Mouse (Mus musculus) forebrain, embryonic 14.5 days (tissue): ENCODE results near the gene Phc2. TPM values are rescaled to one million over a fixed set of nuclear protein-coding genes. Genes with fewer than 3 reads are reported as not detected.
A peak's percentile ranks its signal among the peaks of the same experiment; 100 is the strongest.

ENCODE experiments used
- ATAC-seq: fragments of 200-750 bp; cut with Nextera tagmentation; 2 replicates; pipeline ENCODE4 v1.8.0; 2017; ENCODE audit warnings: mild to moderate bottlenecking, moderate library complexity
- DNase-seq: peaks from one replicate; pipeline ENCODE4 v3.0.0-alpha.2; 2015; ENCODE audit warnings: low spot score
- H3K27ac ChIP-seq: fragments of 300-500 bp; sonication (generic); 2 replicates; pipeline ENCODE4 v1.5.1; 2014; ENCODE audit warnings: low read depth, mild to moderate bottlenecking, control low read depth, low read length, moderate library complexity
- H3K27me3 ChIP-seq: fragments of 300-500 bp; sonication (generic); replicated peaks from 2 replicates; pipeline ENCODE4 v1.6.1; 2014; ENCODE audit warnings: low read length, control low read depth, mixed read lengths; ENCODE audit not compliant: control insufficient read depth, insufficient read depth
- H3K36me3 ChIP-seq: fragments of 300-500 bp; sonication (generic); 2 replicates; pipeline ENCODE4 v1.6.1; 2014; ENCODE audit warnings: low read length, control low read depth; ENCODE audit not compliant: control insufficient read depth, insufficient read depth
- H3K4me1 ChIP-seq: fragments of 300-500 bp; sonication (generic); 2 replicates; pipeline ENCODE4 v1.6.1; 2014; ENCODE audit warnings: antibody characterized with exemption, low read length, control low read depth; ENCODE audit not compliant: control insufficient read depth, insufficient read depth
- H3K4me2 ChIP-seq: fragments of 300-500 bp; sonication (generic); 2 replicates; pipeline ENCODE4 v1.6.1; 2014; ENCODE audit warnings: mild to moderate bottlenecking, control low read depth, low read length
- H3K4me3 ChIP-seq: fragments of 300-500 bp; sonication (generic); 2 replicates; pipeline ENCODE4 v1.5.1; 2014; ENCODE audit warnings: low read depth, low read length, control low read depth
- H3K9ac ChIP-seq: fragments of 300-500 bp; sonication (generic); 2 replicates; pipeline ENCODE4 v1.6.1; 2014; ENCODE audit warnings: mild to moderate bottlenecking, low read length, control low read depth, moderate library complexity
- H3K9me3 ChIP-seq: fragments of 300-500 bp; sonication (generic); replicated peaks from 2 replicates; pipeline ENCODE4 v1.6.1; 2016; ENCODE audit warnings: low read length, control low read depth, mixed read lengths; ENCODE audit not compliant: control insufficient read depth
- WGBS: fragments of 180-500 bp; shearing (Covaris S2); extraction: QIAGEN DNeasy Blood & Tissue Kit; methylation state at CpG from one replicate; pipeline ENCODE4 v1.1.7; 2014; 5-methylcytosine and 5-hydroxymethylcytosine counted together
- polyA plus RNA-seq: library from polyadenylated mRNA; unstranded; fragments of >200 nt; fragmentation: Nextera tagmentation; extraction: Ambion mirVana; gene quantifications from 2 replicates; pipeline ENCODE4 v1.2.1, GENCODE M21; 2014

Gene Phc2
- polyA plus RNA-seq, 1 experiment from 2014 or later = 35.3 TPM

DNA sequence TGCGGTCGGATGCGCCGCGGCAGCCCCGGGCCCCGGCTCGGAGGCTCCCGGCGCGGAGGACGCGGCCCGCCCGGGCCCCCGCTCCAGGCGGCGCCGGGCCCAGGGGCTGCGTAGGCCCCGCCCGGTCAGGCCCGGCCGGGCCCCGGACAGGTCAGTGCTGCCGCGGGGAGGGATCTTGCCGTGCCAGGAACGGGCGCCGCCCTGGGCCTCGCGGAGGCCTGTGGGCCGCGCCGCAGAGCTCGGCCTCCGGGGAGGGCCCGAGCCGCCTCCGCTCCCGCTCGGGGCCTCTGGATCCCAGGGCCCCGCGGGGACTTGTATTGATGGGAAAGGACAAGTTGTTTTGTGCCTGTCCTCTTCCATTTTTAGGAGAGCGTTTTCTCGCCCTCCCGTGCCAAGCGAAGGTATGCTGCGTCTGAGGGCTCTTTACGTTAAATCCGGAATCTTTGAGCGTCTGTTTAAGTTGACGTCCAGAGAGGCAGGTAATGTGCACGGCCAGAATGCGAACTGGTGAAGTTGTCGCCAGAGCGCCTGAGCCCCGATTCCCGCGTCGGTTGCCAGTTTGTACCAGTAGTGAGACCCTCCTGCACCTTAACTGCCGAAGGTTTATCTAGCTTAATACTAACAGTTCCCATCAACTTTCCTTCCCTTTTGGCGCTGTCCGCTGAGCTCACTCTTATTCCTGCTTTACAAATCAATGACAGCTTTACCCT is 73.4 kb downstream of the Phc2 start:
- under 1% methylated on average over 50 of the region's 65 CpGs for WGBS
- no peak for DNase-seq

GRCm38 (mm10) chr4:128728431-128728851 is 73.9 kb downstream of the Phc2 start:
- Histone ChIP-seq H3K4me1 (peaks cover 48% of the 10 kb centered on the region), H3K27ac (peak overlapping the region; percentile 95), H3K4me2 (peak overlapping the region; percentile 73), H3K9me3 (no peaks in the 10 kb centered on the region), H3K4me3 (peak overlapping the region; percentile 99), H3K36me3 (peaks cover 15% of the 10 kb centered on the region; the same call in 1 of the 2 replicates), H3K9ac (peak overlapping the region; percentile 100), H3K27me3 (no peaks in the 10 kb centered on the region)
- ATAC-seq (no peak), DNase-seq (no peak)
- 2% methylated on average over 5 of the region's 5 CpGs for WGBS

More for the DNA sequence above, 73.4 kb downstream of the Phc2 start:
- Histone ChIP-seq H3K9me3 (no peaks in the 10 kb centered on the region), H3K27me3 (no peaks in the 10 kb centered on the region), H3K27ac (peak overlapping the region; percentile 95), H3K9ac (peak overlapping the region; percentile 100), H3K4me1 (peaks cover 43% of the 10 kb centered on the region), H3K4me2 (peak overlapping the region; percentile 73), H3K36me3 (peaks cover 13% of the 10 kb centered on the region; the same call in 1 of the 2 replicates), H3K4me3 (peak overlapping the region; percentile 99)
- ATAC-seq = peak; percentile 41; the same call in 1 of the 2 replicates

DNA sequence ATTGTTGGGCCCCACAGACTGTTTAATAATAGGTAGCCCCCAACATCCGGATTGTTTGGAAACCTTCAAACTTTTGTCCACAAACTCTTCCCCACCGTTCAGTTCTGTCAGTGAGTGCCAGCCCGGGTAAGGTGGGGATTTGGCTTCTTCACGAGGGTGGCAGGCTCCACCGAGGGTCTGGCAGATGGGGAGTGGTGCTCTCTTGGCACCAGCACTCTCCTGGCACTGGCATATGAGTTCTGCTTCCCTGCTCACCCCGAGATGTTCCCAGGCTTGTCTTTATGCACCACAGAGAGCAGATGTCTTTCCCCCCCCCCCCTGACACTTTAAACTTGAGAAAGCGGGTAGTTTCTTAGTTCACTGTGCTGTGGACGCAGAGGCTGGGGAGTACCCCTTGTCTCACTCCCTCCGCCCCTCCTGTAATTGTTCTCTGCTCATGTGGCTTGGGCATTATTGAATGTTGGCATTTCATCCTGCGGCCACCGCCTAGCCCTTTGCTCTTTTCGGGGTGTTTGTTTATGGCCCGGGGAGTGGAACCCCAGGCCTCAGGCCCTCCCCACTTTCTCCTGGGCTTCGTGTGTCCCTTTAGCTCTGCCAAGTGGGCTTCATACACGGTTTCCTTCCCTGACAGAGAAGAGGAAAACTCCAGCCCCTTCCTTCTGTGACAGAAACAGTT is 74.7 kb downstream of the Phc2 start:
- peak overlapping the region; percentile 95 for H3K27ac ChIP-seq
- no peaks in the 10 kb centered on the region for H3K9me3 ChIP-seq
- peak overlapping the region; percentile 100 for H3K9ac ChIP-seq
- peaks cover 21% of the 10 kb centered on the region; the same call in 1 of the 2 replicates for H3K36me3 ChIP-seq
- no peaks in the 10 kb centered on the region for H3K27me3 ChIP-seq
- 2% methylated on average over 15 of the region's 15 CpGs for WGBS
- peak; percentile 65 for ATAC-seq
- H3K4me1 ChIP-seq = peaks cover 48% of the 10 kb centered on the region
- H3K4me2 ChIP-seq = peak overlapping the region; percentile 73
- peak overlapping the region; percentile 99 for H3K4me3 ChIP-seq
- DNase-seq = peak; percentile 86

DNA sequence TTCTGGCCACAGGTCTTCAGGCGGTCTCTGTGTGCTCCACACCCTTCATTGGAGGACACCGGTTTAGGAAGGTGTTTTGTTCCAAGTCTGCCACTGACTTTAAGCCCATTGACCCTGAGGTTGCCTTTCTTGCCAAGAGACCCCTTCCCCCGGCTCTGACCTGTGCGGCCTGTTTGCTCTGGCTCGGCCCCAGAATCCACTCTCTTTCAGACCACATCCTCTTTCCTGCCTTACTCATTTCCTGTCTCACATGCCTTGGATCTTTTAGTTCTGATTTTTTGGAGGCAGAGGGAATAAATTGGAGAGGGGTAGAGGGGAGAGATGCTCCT is 75.2 kb downstream of the Phc2 start:
- peak overlapping the region; percentile 100 for H3K9ac ChIP-seq
- H3K9me3 ChIP-seq = no peaks in the 10 kb centered on the region
- 19% methylated on average over 5 of the region's 5 CpGs for WGBS
- H3K4me2 ChIP-seq = peak overlapping the region; percentile 73
- H3K4me3 ChIP-seq = peak overlapping the region; percentile 99
- no peaks in the 10 kb centered on the region for H3K27me3 ChIP-seq
- H3K4me1 ChIP-seq = peaks cover 51% of the 10 kb centered on the region
- DNase-seq (no peak), ATAC-seq (no peak)
- H3K27ac ChIP-seq = peak overlapping the region; percentile 45
- peaks cover 23% of the 10 kb centered on the region; the same call in 1 of the 2 replicates for H3K36me3 ChIP-seq

- H3K4me2 ChIP-seq = peak overlapping the region; percentile 73
- H3K27me3 ChIP-seq = no peaks in the 10 kb centered on the region
- DNase-seq (no peak), ATAC-seq (no peak)
- peak overlapping the region; percentile 99 for H3K4me3 ChIP-seq
- peak overlapping the region; percentile 45; the same call in 1 of the 2 replicates for H3K27ac ChIP-seq
- peaks cover 57% of the 10 kb centered on the region for H3K4me1 ChIP-seq
- peak overlapping the region; percentile 100 for H3K9ac ChIP-seq
- 38% methylated on average over 6 of the region's 6 CpGs for WGBS
- peaks cover 27% of the 10 kb centered on the region; the same call in 1 of the 2 replicates for H3K36me3 ChIP-seq
- H3K9me3 ChIP-seq = no peaks in the 10 kb centered on the region
Observed at GRCm38 (mm10) chr4:128730271-128730670, 75.8 kb downstream of the Phc2 start.

- H3K9ac ChIP-seq = no peak overlapping the region
- H3K4me1 ChIP-seq = peaks cover 75% of the 10 kb centered on the region
- peak overlapping the region; percentile 45; the same call in 1 of the 2 replicates for H3K4me2 ChIP-seq
- no peak for ATAC-seq
- H3K27ac ChIP-seq = peak overlapping the region; percentile 48; the same call in 1 of the 2 replicates
- H3K27me3 ChIP-seq = no peaks in the 10 kb centered on the region
- H3K9me3 ChIP-seq = no peaks in the 10 kb centered on the region
- H3K36me3 ChIP-seq = peaks cover 31% of the 10 kb centered on the region; the same call in 1 of the 2 replicates
- DNase-seq = no peak
- no peak overlapping the region for H3K4me3 ChIP-seq
- WGBS = 50% methylated on average over 5 of the region's 5 CpGs
Observed at GRCm38 (mm10) chr4:128732794-128733193, 78.3 kb downstream of the Phc2 start.

DNA sequence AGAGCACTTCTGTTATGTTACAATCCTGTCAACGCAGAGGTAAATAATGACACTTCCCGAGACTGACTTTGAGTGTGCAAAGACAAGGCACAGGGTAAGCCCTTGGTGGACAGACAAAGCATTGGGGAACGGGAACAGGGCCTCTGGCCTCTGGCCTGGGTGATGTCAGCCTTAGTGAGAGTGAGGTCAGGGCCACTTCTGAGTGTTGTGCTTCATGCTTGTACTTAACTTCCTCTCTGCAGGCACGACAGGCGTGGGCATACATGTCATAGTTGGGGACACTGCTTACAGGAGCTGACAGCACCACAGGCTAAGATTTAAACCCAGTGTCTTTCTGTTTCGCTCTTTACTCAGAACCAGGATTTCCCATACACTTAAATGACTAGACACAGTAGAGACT is 79.0 kb downstream of the Phc2 start:
- H3K4me2 ChIP-seq = peak overlapping the region; percentile 45
- 34% methylated on average over 6 of the region's 6 CpGs for WGBS
- DNase-seq (no peak), ATAC-seq (no peak)
- peak overlapping the region; percentile 32 for H3K9ac ChIP-seq
- peaks cover 81% of the 10 kb centered on the region for H3K4me1 ChIP-seq
- H3K36me3 ChIP-seq = peaks cover 35% of the 10 kb centered on the region; the same call in 1 of the 2 replicates
- peak overlapping the region; percentile 82 for H3K27ac ChIP-seq
- no peaks in the 10 kb centered on the region for H3K9me3 ChIP-seq
- H3K4me3 ChIP-seq = 0 out of 2 replicates have a peak overlapping the region, but pooled peaks have one; percentile 2
- H3K27me3 ChIP-seq = no peaks in the 10 kb centered on the region

- peak; percentile 86 for DNase-seq
Observed at GRCm38 (mm10) chr4:128734217-128734616, 79.7 kb downstream of the Phc2 start.

More at GRCm38 (mm10) chr4:128734217-128734616, 79.7 kb downstream of the Phc2 start:
- peak overlapping the region; percentile 45 for H3K4me2 ChIP-seq
- peaks cover 81% of the 10 kb centered on the region for H3K4me1 ChIP-seq
- no peaks in the 10 kb centered on the region for H3K27me3 ChIP-seq
- 7% methylated on average over 5 of the region's 5 CpGs for WGBS
- peaks cover 35% of the 10 kb centered on the region; the same call in 1 of the 2 replicates for H3K36me3 ChIP-seq
- H3K9ac ChIP-seq = peak overlapping the region; percentile 32
- ATAC-seq = peak; percentile 65
- 0 out of 2 replicates have a peak overlapping the region, but pooled peaks have one; percentile 0 for H3K4me3 ChIP-seq
- H3K9me3 ChIP-seq = no peaks in the 10 kb centered on the region
- H3K27ac ChIP-seq = peak overlapping the region; percentile 82
